Mouse (Mus musculus): ENCODE measurements around the gene Caprin1. TPM values are rescaled to one million over a fixed set of nuclear protein-coding genes. Genes with fewer than 3 reads are reported as not detected.
A peak's percentile ranks its signal among the peaks of the same experiment; 100 is the strongest.

Gene Caprin1
- polyA plus RNA-seq, 1 experiment from 2014 or later, result 486 TPM

- Histone ChIP-seq H3K4me3 (replicated peaks) (no peak overlapping the region), H3K4me1 (replicated peaks) (no peaks in the 10 kb centered on the region), H3K27me3 (no peaks in the 10 kb centered on the region), H3K27ac (no peak overlapping the region), H3K9me3 (no peaks in the 10 kb centered on the region), H3K36me3 (no peaks in the 10 kb centered on the region), H3K9ac (replicated peaks) (no peak overlapping the region), H3K4me2 (replicated peaks) (no peak overlapping the region)
- 90% methylated on average over 4 of the region's 4 CpGs for WGBS
- ATAC-seq, result no peak
These were observed 27.5 kb upstream of the Caprin1 start for GRCm38 (mm10) chr2:103824916-103825315.

- Histone ChIP-seq H3K4me3 (replicated peaks) (no peak overlapping the region), H3K4me2 (replicated peaks) (no peak overlapping the region), H3K27me3 (no peaks in the 10 kb centered on the region), H3K27ac (no peak overlapping the region), H3K9ac (replicated peaks) (no peak overlapping the region), H3K9me3 (no peaks in the 10 kb centered on the region), H3K4me1 (replicated peaks) (no peaks in the 10 kb centered on the region), H3K36me3 (no peaks in the 10 kb centered on the region)
- WGBS, result 69% methylated on average over 7 of the region's 7 CpGs
- ATAC-seq, result no peak
These were observed 25.1 kb upstream of the Caprin1 start for GRCm38 (mm10) chr2:103822560-103822959.

GRCm38 (mm10) chr2:103817145-103817895 is 19.9 kb upstream of the Caprin1 start:
- ATAC-seq, result 0 out of 2 replicates have a peak, but pooled peaks have one; percentile 37
- WGBS, result 40% methylated on average over 6 of the region's 6 CpGs
- Histone ChIP-seq H3K4me1 (replicated peaks) (no peaks in the 10 kb centered on the region), H3K27me3 (no peaks in the 10 kb centered on the region), H3K9me3 (no peaks in the 10 kb centered on the region), H3K36me3 (no peaks in the 10 kb centered on the region), H3K4me2 (replicated peaks) (peak overlapping the region; percentile 13; the same call in 1 of the 2 replicates), H3K4me3 (replicated peaks) (no peak overlapping the region), H3K9ac (replicated peaks) (no peak overlapping the region), H3K27ac (no peak overlapping the region)

GRCm38 (mm10) chr2:103815976-103816375 is 18.5 kb upstream of the Caprin1 start:
- ATAC-seq, result no peak
- no peaks in the 10 kb centered on the region for H3K9me3 ChIP-seq
- no peak overlapping the region for H3K27ac ChIP-seq
- no peaks in the 10 kb centered on the region for H3K27me3 ChIP-seq
- WGBS, result 91% methylated on average over 3 of the region's 3 CpGs
- no peak overlapping the region for H3K4me2 ChIP-seq (replicated peaks)
- no peak overlapping the region for H3K9ac ChIP-seq (replicated peaks)
- no peaks in the 10 kb centered on the region for H3K4me1 ChIP-seq (replicated peaks)
- H3K36me3 ChIP-seq, result no peaks in the 10 kb centered on the region
- no peak overlapping the region for H3K4me3 ChIP-seq (replicated peaks)

- Histone ChIP-seq H3K36me3 (no peaks in the 10 kb centered on the region), H3K27me3 (no peaks in the 10 kb centered on the region), H3K27ac (no peak overlapping the region), H3K4me1 (replicated peaks) (no peaks in the 10 kb centered on the region), H3K9me3 (no peaks in the 10 kb centered on the region), H3K4me3 (replicated peaks) (no peak overlapping the region), H3K9ac (replicated peaks) (no peak overlapping the region), H3K4me2 (replicated peaks) (no peak overlapping the region)
- WGBS, result 62% methylated on average over 5 of the region's 5 CpGs
- ATAC-seq, result no peak
These were observed 14.2 kb upstream of the Caprin1 start for GRCm38 (mm10) chr2:103811465-103812191.

GRCm38 (mm10) chr2:103810412-103810811 is 13.0 kb upstream of the Caprin1 start:
- H3K9ac ChIP-seq (replicated peaks), result no peak overlapping the region
- no peak overlapping the region for H3K4me3 ChIP-seq (replicated peaks)
- no peak for ATAC-seq
- no peaks in the 10 kb centered on the region for H3K9me3 ChIP-seq
- H3K27me3 ChIP-seq, result no peaks in the 10 kb centered on the region
- no peak overlapping the region for H3K4me2 ChIP-seq (replicated peaks)
- no peak overlapping the region for H3K27ac ChIP-seq
- no peaks in the 10 kb centered on the region for H3K36me3 ChIP-seq
- 89% methylated on average over 6 of the region's 6 CpGs for WGBS
- no peaks in the 10 kb centered on the region for H3K4me1 ChIP-seq (replicated peaks)

- H3K27ac ChIP-seq, result no peak overlapping the region
- no peak overlapping the region for H3K9ac ChIP-seq (replicated peaks)
- H3K4me3 ChIP-seq (replicated peaks), result no peak overlapping the region
- no peaks in the 10 kb centered on the region for H3K27me3 ChIP-seq
- H3K4me2 ChIP-seq (replicated peaks), result no peak overlapping the region
- no peaks in the 10 kb centered on the region for H3K9me3 ChIP-seq
- H3K4me1 ChIP-seq (replicated peaks), result no peaks in the 10 kb centered on the region
- H3K36me3 ChIP-seq, result no peaks in the 10 kb centered on the region
- no peak for ATAC-seq
These were observed 11.0 kb upstream of the Caprin1 start for GRCm38 (mm10) chr2:103808466-103808865.

GRCm38 (mm10) chr2:103803770-103804530 is 6.5 kb upstream of the Caprin1 start:
- no peak overlapping the region for H3K4me2 ChIP-seq (replicated peaks)
- no peaks in the 10 kb centered on the region for H3K27me3 ChIP-seq
- H3K27ac ChIP-seq, result no peak overlapping the region
- no peak for ATAC-seq
- no peak overlapping the region for H3K4me3 ChIP-seq (replicated peaks)
- H3K9me3 ChIP-seq, result no peaks in the 10 kb centered on the region
- no peak overlapping the region for H3K9ac ChIP-seq (replicated peaks)
- no peaks in the 10 kb centered on the region for H3K4me1 ChIP-seq (replicated peaks)
- 83% methylated on average over 5 of the region's 5 CpGs for WGBS
- H3K36me3 ChIP-seq, result no peaks in the 10 kb centered on the region

- Histone ChIP-seq H3K4me1 (replicated peaks) (peaks cover 7% of the 10 kb centered on the region), H3K27ac (no peak overlapping the region), H3K4me3 (replicated peaks) (no peak overlapping the region), H3K27me3 (no peaks in the 10 kb centered on the region), H3K9me3 (no peaks in the 10 kb centered on the region), H3K4me2 (replicated peaks) (no peak overlapping the region), H3K36me3 (no peaks in the 10 kb centered on the region), H3K9ac (replicated peaks) (no peak overlapping the region)
- ATAC-seq, result no peak
- WGBS, result 94% methylated on average over 1 of the region's 1 CpGs
These were observed 5.0 kb upstream of the Caprin1 start for GRCm38 (mm10) chr2:103802422-103802821.

GRCm38 (mm10) chr2:103796861-103797466 is 485 bp downstream of the Caprin1 start:
- Histone ChIP-seq H3K27ac (peak overlapping the region; percentile 100), H3K27me3 (no peaks in the 10 kb centered on the region), H3K4me2 (replicated peaks) (peak overlapping the region; percentile 62), H3K9ac (replicated peaks) (peak overlapping the region; percentile 99), H3K4me3 (replicated peaks) (peak overlapping the region; percentile 96), H3K9me3 (no peaks in the 10 kb centered on the region), H3K4me1 (replicated peaks) (peaks cover 33% of the 10 kb centered on the region), H3K36me3 (peaks cover 17% of the 10 kb centered on the region)
- peak; percentile 74 for ATAC-seq
- WGBS, result under 1% methylated on average over 37 of the region's 72 CpGs

GRCm38 (mm10) chr2:103796211-103796860 is 1.1 kb downstream of the Caprin1 start:
- peak; percentile 65 for ATAC-seq
- Histone ChIP-seq H3K9ac (replicated peaks) (peak overlapping the region; percentile 99), H3K4me1 (replicated peaks) (peaks cover 36% of the 10 kb centered on the region), H3K9me3 (no peaks in the 10 kb centered on the region), H3K27me3 (no peaks in the 10 kb centered on the region), H3K4me3 (replicated peaks) (peak overlapping the region; percentile 96), H3K27ac (peak overlapping the region; percentile 100), H3K4me2 (replicated peaks) (peak overlapping the region; percentile 62), H3K36me3 (peaks cover 19% of the 10 kb centered on the region)
- WGBS, result 0% methylated on average over 42 of the region's 42 CpGs

Data from midbrain, embryonic 13.5 days (tissue).